In genomic region chr10:38880642-38881187, GRCm38 (mm10) we compare ENCODE assay signal across 16 mouse cellular contexts. TPM values are rescaled to one million over a fixed set of nuclear protein-coding genes. Genes with fewer than 3 reads are reported as not detected.
DNase-seq lines count a peak whose midpoint lies in the region; ATAC-seq lines count a peak whose summit lies in the region.
"Had no signal": no experiment of that assay in that cellular context is flagged by ENCODE, and none has a peak within 500 bp of the region (broad histone marks: within the 10 kb centered on the region; RNA-seq: fewer than 3 reads in every experiment).

No protein-coding gene starts in this region.

- no peaks in the 10 kb centered on the region for H3K9me3 ChIP-seq in kidney, embryonic 16.5 days (ENCODE audit: low read length)

- no peak overlapping the region for H3K9ac ChIP-seq in kidney, embryonic 16.5 days (replicated peaks; ENCODE audit: low read length)

- no peak overlapping the region for H3K4me2 ChIP-seq in kidney, embryonic 16.5 days (replicated peaks; ENCODE audit: low read depth, low read length)

- ATAC-seq in kidney, embryonic 16.5 days (ENCODE audit: low FRiP score, low TSS enrichment) = no peak
- ATAC-seq: Patski had no signal

- intact Hi-C loops in heart, postnatal 36 days (cut with DNase I) = loop anchor here (2.0 to 5.0 kb wide), 2 partner anchors 86 to 102 kb away; no protein-coding TSS in a partner anchor

- H3K4me3 ChIP-seq in kidney, embryonic 16.5 days (ENCODE audit: low read length) = no peak overlapping the region
- H3K4me3 ChIP-seq: left cerebral cortex, adult 2 months had no signal

- H3K27me3 ChIP-seq in kidney, embryonic 16.5 days (ENCODE audit: insufficient read depth, low read length) = no peaks in the 10 kb centered on the region
- H3K27me3 ChIP-seq in splenic B cell, adult 2 months (ENCODE audit: control insufficient read depth, insufficient read depth, low read length, poor library complexity, severe bottlenecking) = no peaks in the 10 kb centered on the region
- H3K27me3 ChIP-seq: Patski had no signal

- peaks cover 15% of the 10 kb centered on the region for H3K4me1 ChIP-seq in kidney, embryonic 16.5 days (ENCODE audit: insufficient read depth, low read length)

- peak; percentile 93 for DNase-seq in heart, adult 11 months
- DNase-seq in heart, postnatal 36 days = no peak
- no peak for DNase-seq in kidney, postnatal 4 days
- DNase-seq in MEL-GATA-1-ER (ENCODE audit: extremely low read depth, low read depth) (peak; percentile 39), adipocyte (ENCODE audit: low spot score) (no peak)
- DNase-seq in splenic B cell, adult 2 months (ENCODE audit: low read depth, low spot score) = peak; percentile 22
- no peak for DNase-seq in adrenal gland, postnatal 4 days (ENCODE audit: low spot score in 2 of 2)
- DNase-seq: adrenal gland, postnatal 10 days; right cerebral cortex, postnatal 25 days had no signal

- H3K27ac ChIP-seq in kidney, embryonic 16.5 days (ENCODE audit: low read length) = peak overlapping the region; percentile 26; the same call in 1 of the 2 replicates
- H3K27ac ChIP-seq: left cerebral cortex, adult 2 months had no signal

- no peaks in the 10 kb centered on the region for H3K36me3 ChIP-seq in kidney, embryonic 16.5 days (ENCODE audit: insufficient read depth, low read length)
- no peaks in the 10 kb centered on the region for H3K36me3 ChIP-seq in splenic B cell, adult 2 months (ENCODE audit: control insufficient read depth, insufficient read depth, low read length, poor library complexity, severe bottlenecking)

- 63% methylated on average over 7 of the region's 7 CpGs for WGBS in kidney, embryonic 16.5 days

RNA-seq across cellular contexts. Expression of gene Rfpl4b, which starts 59.1 kb away (rescaled TPM):
- total RNA-seq in heart, postnatal 36 days (2021) = not detected
- polyA plus RNA-seq in kidney, embryonic 16.5 days (2015; fragmentation: Nextera tagmentation; extraction: Ambion mirVana) = not detected in 2 replicates
- not detected for total RNA-seq in adrenal gland, postnatal 4 days (2021)
- total RNA-seq: adrenal gland, postnatal 10 days; left cerebral cortex, adult 2 months; liver, adult 2 months; neutrophil, adult 5-6 weeks had no signal
- polyA plus RNA-seq: hindbrain, embryonic 11.5 days; large intestine, adult 2 months; liver, adult 2 months; Patski had no signal

Comparison
In these comparisons a context has a peak if more than half of its experiments do, and no peak if none do; other contexts are left out.
1. DNase-seq: peak in heart, adult 11 months (single experiment), MEL-GATA-1-ER (single experiment) and splenic B cell, adult 2 months (single experiment); none in heart, postnatal 36 days (0 of 2), kidney, postnatal 4 days (0 of 2), adipocyte (single experiment) and adrenal gland, postnatal 4 days (0 of 2).